Mouse (Mus musculus) urinary bladder, postnatal 4 days (tissue): Measurements from ENCODE around the gene Mrpl39.

Experiments used
- DNase-seq, 2 experiments: peaks; one replicate each; pipeline ENCODE4 v3.0.0; 2021 to 2022; ENCODE audit warnings: low spot score in 2 of 2

Gene Mrpl39

GRCm38 (mm10) chr16:84744703-84745490, 9.4 kb upstream of the Mrpl39 start:
- DNase-seq, result no peak

- no peak for DNase-seq
Measured at GRCm38 (mm10) chr16:84737358-84737757, 1.8 kb upstream of the Mrpl39 start.

GRCm38 (mm10) chr16:84734806-84735165, 756 bp downstream of the Mrpl39 start:
- DNase-seq, result no peak

- DNase-seq, result no peak
Measured at GRCm38 (mm10) chr16:84720670-84721069, 14.9 kb downstream of the Mrpl39 start.

GRCm38 (mm10) chr16:84718250-84718649, 17.3 kb downstream of the Mrpl39 start:
- DNase-seq, result no peak

- DNase-seq, result no peak
Measured at GRCm38 (mm10) chr16:84717618-84718248, 17.8 kb downstream of the Mrpl39 start.

- no peak for DNase-seq
Measured at GRCm38 (mm10) chr16:84716724-84717617, 18.6 kb downstream of the Mrpl39 start.

GRCm38 (mm10) chr16:84716197-84716596, 19.3 kb downstream of the Mrpl39 start:
- DNase-seq, result no peak

GRCm38 (mm10) chr16:84714978-84715377, 20.6 kb downstream of the Mrpl39 start:
- DNase-seq, result no peak

GRCm38 (mm10) chr16:84713926-84714325, 21.6 kb downstream of the Mrpl39 start:
- no peak for DNase-seq

- DNase-seq, result no peak
Measured at GRCm38 (mm10) chr16:84713156-84713555, 22.4 kb downstream of the Mrpl39 start.

- DNase-seq, result no peak
Measured at GRCm38 (mm10) chr16:84708649-84709048, 26.9 kb downstream of the Mrpl39 start.

GRCm38 (mm10) chr16:84707802-84708201, 27.7 kb downstream of the Mrpl39 start:
- no peak for DNase-seq

- no peak for DNase-seq
Measured at GRCm38 (mm10) chr16:84706571-84706970, 29.0 kb downstream of the Mrpl39 start.

GRCm38 (mm10) chr16:84705507-84705906, 30.0 kb downstream of the Mrpl39 start:
- DNase-seq, result no peak

- DNase-seq, result no peak
Measured at GRCm38 (mm10) chr16:84704661-84705240, 30.8 kb downstream of the Mrpl39 start.

GRCm38 (mm10) chr16:84703769-84704660, 31.5 kb downstream of the Mrpl39 start:
- DNase-seq, result no peak

GRCm38 (mm10) chr16:84703129-84703768, 32.3 kb downstream of the Mrpl39 start:
- peak; percentile 29 to 65 for DNase-seq

GRCm38 (mm10) chr16:84702230-84703128, 33.1 kb downstream of the Mrpl39 start:
- peak in 1 of 2 experiments; percentile 23 for DNase-seq
